21 mouse cellular contexts compared by ENCODE assay signal in genomic region chr6:137505555-137506227, GRCm38 (mm10).
DNase-seq lines count a peak whose midpoint lies in the region; ATAC-seq and TF ChIP-seq lines count a peak whose summit lies in the region.
"Had no signal": no experiment of that assay in that cellular context is flagged by ENCODE, and none has a peak within 500 bp of the region (broad histone marks: within the 10 kb centered on the region; RNA-seq: fewer than 3 reads in every experiment).

No protein-coding gene starts in this region.

- no peak overlapping the region for H3K4me2 ChIP-seq in kidney, embryonic 14.5 days (replicated peaks; ENCODE audit: low read depth, low read length)
- H3K4me2 ChIP-seq: embryonic facial prominence, embryonic 15.5 days; heart, embryonic 12.5 days; hindbrain, embryonic 15.5 days had no signal

- TF ChIP-seq CTCF in kidney, adult 2 months (conservative IDR thresholded peaks at IDR 0.05; ENCODE audit: insufficient read depth, insufficient read length, low read depth, low read length), result no peak
- TF ChIP-seq CTCF in cerebellum, adult 2 months (IDR thresholded peaks at IDR 0.05; ENCODE audit: borderline replicate concordance, insufficient read depth, low read depth, low read length), result no peak

- DNase-seq in kidney, adult 2 months, result peak; percentile 18
- peak; percentile 76 for DNase-seq in 416B (ENCODE audit: low read depth)
- DNase-seq in embryo, embryonic 11 days, result no peak
- DNase-seq in frontal cortex, adult 2 months (ENCODE audit: extremely low spot score in 1 of 2, low spot score in 1 of 2), result no peak
- no peak for DNase-seq in cerebellum, adult 2 months
- DNase-seq: adrenal gland, postnatal 25 days; cerebellum, adult 8-10 months; cerebellum, postnatal 36 days; gastrocnemius, postnatal 10 days had no signal

- peaks cover 2% of the 10 kb centered on the region; the same call in 1 of the 2 replicates for H3K36me3 ChIP-seq in kidney, adult 2 months (ENCODE audit: control insufficient read depth, insufficient read depth, low read length)
- H3K36me3 ChIP-seq in kidney, embryonic 14.5 days (ENCODE audit: control insufficient read depth, insufficient read depth, low read length), result no peaks in the 10 kb centered on the region
- H3K36me3 ChIP-seq: forebrain, embryonic 10.5 days had no signal

- no peaks in the 10 kb centered on the region for H3K27me3 ChIP-seq in kidney, adult 2 months (replicated peaks; ENCODE audit: control insufficient read depth, insufficient read depth, low read length)
- no peaks in the 10 kb centered on the region for H3K27me3 ChIP-seq in kidney, embryonic 14.5 days (ENCODE audit: control insufficient read depth, insufficient read depth, low read length)
- no peaks in the 10 kb centered on the region for H3K27me3 ChIP-seq in cerebellum, adult 2 months (ENCODE audit: control insufficient read depth, insufficient read depth, low read length)
- H3K27me3 ChIP-seq: CH12.LX; embryonic facial prominence, embryonic 15.5 days; heart, embryonic 12.5 days; hindbrain, embryonic 15.5 days; Patski had no signal

- TF ChIP-seq POLR2A in kidney, adult 2 months (IDR thresholded peaks at IDR 0.05; ENCODE audit: low read depth, low read length), result no peak
- no peak for TF ChIP-seq POLR2A in cerebellum, adult 2 months (IDR thresholded peaks at IDR 0.05; ENCODE audit: borderline replicate concordance, insufficient read depth, low read length)

- no peak overlapping the region for H3K9ac ChIP-seq in kidney, embryonic 14.5 days (ENCODE audit: low read depth, low read length)
- H3K9ac ChIP-seq: embryonic facial prominence, embryonic 15.5 days; heart, embryonic 12.5 days; hindbrain, embryonic 15.5 days had no signal

- ATAC-seq in kidney, embryonic 14.5 days (ENCODE audit: low FRiP score, low TSS enrichment), result no peak
- ATAC-seq in common myeloid progenitor, adult 5-6 weeks (replicated peaks; ENCODE audit: low read depth, poor library complexity, severe bottlenecking), result peak; percentile 49
- peak; percentile 41; the same call in 1 of the 2 replicates for ATAC-seq in megakaryocyte progenitor cell, adult 5-6 weeks (replicated peaks; ENCODE audit: poor library complexity)
- ATAC-seq: activated CD4-positive, CD25-positive, alpha-beta regulatory T cell, adult 4 months; forebrain, embryonic 14.5 days; Patski had no signal

- H3K9me3 ChIP-seq in kidney, embryonic 14.5 days (ENCODE audit: control insufficient read depth, low read length), result 0 out of 2 replicates have a peak, but pooled peaks cover 2% of the 10 kb centered on the region
- H3K9me3 ChIP-seq: embryonic facial prominence, embryonic 15.5 days; forebrain, embryonic 10.5 days; heart, embryonic 12.5 days; hindbrain, embryonic 15.5 days had no signal

- H3K4me1 ChIP-seq in kidney, adult 2 months (ENCODE audit: control insufficient read depth, insufficient read depth, low read length), result no peaks in the 10 kb centered on the region
- H3K4me1 ChIP-seq in kidney, embryonic 14.5 days (ENCODE audit: control insufficient read depth, insufficient read depth, low read length), result no peaks in the 10 kb centered on the region
- no peaks in the 10 kb centered on the region for H3K4me1 ChIP-seq in cerebellum, adult 2 months (ENCODE audit: control insufficient read depth, insufficient read depth, low read length)
- H3K4me1 ChIP-seq: embryonic facial prominence, embryonic 15.5 days; forebrain, embryonic 10.5 days; hindbrain, embryonic 15.5 days had no signal

- H3K4me3 ChIP-seq in kidney, adult 2 months (ENCODE audit: insufficient read depth, low read depth, low read length), result no peak overlapping the region
- H3K4me3 ChIP-seq in kidney, embryonic 14.5 days (ENCODE audit: low read length), result no peak overlapping the region
- H3K4me3 ChIP-seq in cerebellum, adult 2 months (replicated peaks; ENCODE audit: insufficient read depth, low read depth, low read length), result no peak overlapping the region
- H3K4me3 ChIP-seq: embryonic facial prominence, embryonic 15.5 days; erythroblast, embryonic 14.5 days; forebrain, embryonic 10.5 days; heart, embryonic 12.5 days; hindbrain, embryonic 15.5 days had no signal

- no peak overlapping the region for H3K27ac ChIP-seq in kidney, adult 2 months (ENCODE audit: insufficient read depth, low read depth, low read length)
- no peak overlapping the region for H3K27ac ChIP-seq in kidney, embryonic 14.5 days (ENCODE audit: low read depth, low read length)
- H3K27ac ChIP-seq in cerebellum, adult 2 months (ENCODE audit: insufficient read depth, low read length), result no peak overlapping the region
- H3K27ac ChIP-seq: embryonic facial prominence, embryonic 15.5 days; forebrain, embryonic 10.5 days; hindbrain, embryonic 15.5 days had no signal

- WGBS in kidney, adult 2 months, result 39% methylated on average over 3 of the region's 3 CpGs
- WGBS in kidney, embryonic 14.5 days, result 77% methylated on average over 3 of the region's 3 CpGs
- 92% methylated on average over 3 of the region's 3 CpGs for WGBS in cerebellum, adult 2 months

Comparison
In these comparisons a context has a peak if more than half of its experiments do, and no peak if none do; other contexts are left out.
1. DNase-seq: peak in kidney, adult 2 months (single experiment) and 416B (single experiment); none in embryo, embryonic 11 days (single experiment), frontal cortex, adult 2 months (0 of 2) and cerebellum, adult 2 months (0 of 2).